Mouse (Mus musculus): ENCODE measurements around the gene Adipor2.

Gene Adipor2

GRCm38 (mm10) chr6:119313096-119313495, 104.4 kb downstream of the Adipor2 start:
- no peak for DNase-seq (ENCODE audit: low spot score in 2 of 2)

- no peak for DNase-seq (ENCODE audit: low spot score in 2 of 2)
These were observed 105.1 kb downstream of the Adipor2 start for GRCm38 (mm10) chr6:119312381-119312780.

- peak; percentile 77 to 79 for DNase-seq (ENCODE audit: low spot score in 2 of 2)
These were observed 107.3 kb downstream of the Adipor2 start for GRCm38 (mm10) chr6:119310176-119310575.

- no peak for DNase-seq (ENCODE audit: low spot score in 2 of 2)
These were observed 109.6 kb downstream of the Adipor2 start for GRCm38 (mm10) chr6:119307867-119308413.

- DNase-seq (ENCODE audit: low spot score in 2 of 2): no peak
These were observed 114.2 kb downstream of the Adipor2 start for GRCm38 (mm10) chr6:119303331-119303730.

Data from frontal cortex, postnatal 36 days (tissue).